In the genomic region with DNA sequence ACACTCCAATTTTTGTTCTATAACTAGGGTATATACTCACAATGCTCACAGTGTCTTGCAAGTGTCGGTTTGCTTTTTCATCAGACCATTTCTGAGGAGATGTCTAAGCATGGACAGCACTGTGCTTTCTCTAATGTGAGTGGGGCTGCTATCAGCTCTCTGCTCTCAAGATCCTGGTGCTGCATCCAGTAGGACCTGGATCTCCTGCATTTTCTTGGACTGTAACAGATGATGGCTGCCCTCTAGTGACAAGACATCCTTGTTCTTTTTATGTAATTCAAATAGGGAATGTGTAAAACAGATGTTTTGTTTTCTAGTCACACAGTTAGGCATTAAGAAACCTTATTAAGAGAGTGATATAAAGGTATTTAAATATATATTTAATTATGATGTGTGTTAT, we compare ENCODE assay signal across 8 mouse cellular contexts.
DNase-seq lines count a peak whose midpoint lies in the region; ATAC-seq lines count a peak whose summit lies in the region.

No protein-coding gene starts in this region.

- 70% methylated on average over 1 of the region's 1 CpGs for WGBS in intestine, embryonic 15.5 days

- no peak overlapping the region for H3K4me2 ChIP-seq in intestine, embryonic 15.5 days (replicated peaks)

- H3K36me3 ChIP-seq in intestine, embryonic 15.5 days: no peaks in the 10 kb centered on the region

- ATAC-seq in intestine, embryonic 15.5 days: no peak

- peak; percentile 18 for DNase-seq in layer of hippocampus, adult 11-12 months (ENCODE audit: low spot score)
- no peak for DNase-seq in layer of hippocampus, postnatal 25 days (ENCODE audit: extremely low spot score in 1 of 2, low spot score in 1 of 2)
- DNase-seq in Muller cell, postnatal 12 days (ENCODE audit: inconsistent ontology term): peak; percentile 6
- peak; percentile 36 for DNase-seq in brain, embryonic 18.5 days (ENCODE audit: low read depth, low spot score)
- peak; percentile 37 for DNase-seq in layer of hippocampus, adult 9-10 months (ENCODE audit: low spot score)
- no peak for DNase-seq in urinary bladder, postnatal 36 days (ENCODE audit: low spot score in 2 of 2)
- no peak for DNase-seq in heart, postnatal 14 days

- H3K27ac ChIP-seq in intestine, embryonic 15.5 days: no peak overlapping the region

- no peaks in the 10 kb centered on the region for H3K4me1 ChIP-seq in intestine, embryonic 15.5 days (replicated peaks)

- H3K9me3 ChIP-seq in intestine, embryonic 15.5 days: no peaks in the 10 kb centered on the region

- intact Hi-C loops in heart, postnatal 14 days (cut with DNase I): no loop called here

- H3K27me3 ChIP-seq in intestine, embryonic 15.5 days (replicated peaks): no peaks in the 10 kb centered on the region

- H3K4me3 ChIP-seq in intestine, embryonic 15.5 days (replicated peaks): no peak overlapping the region

- no peak overlapping the region for H3K9ac ChIP-seq in intestine, embryonic 15.5 days

Comparison
In these comparisons a context has a peak if more than half of its experiments do, and no peak if none do; other contexts are left out.
1. DNase-seq: peak in layer of hippocampus, adult 11-12 months (single experiment), Muller cell, postnatal 12 days (single experiment), brain, embryonic 18.5 days (single experiment) and layer of hippocampus, adult 9-10 months (single experiment); none in layer of hippocampus, postnatal 25 days (0 of 2), urinary bladder, postnatal 36 days (0 of 2) and heart, postnatal 14 days (0 of 2).